Mouse (Mus musculus): ENCODE data around the gene Fat3. TPM values are rescaled to one million over a fixed set of nuclear protein-coding genes. Genes with fewer than 3 reads are reported as not detected.

Fat3 gene
- total RNA-seq, 2 experiments from 2014 or later, result not detected

- no peak for ATAC-seq (replicated peaks; ENCODE audit: poor library complexity)
These were observed 243.7 kb downstream of the Fat3 start for GRCm38 (mm10) chr9:16257241-16257840.

DNA sequence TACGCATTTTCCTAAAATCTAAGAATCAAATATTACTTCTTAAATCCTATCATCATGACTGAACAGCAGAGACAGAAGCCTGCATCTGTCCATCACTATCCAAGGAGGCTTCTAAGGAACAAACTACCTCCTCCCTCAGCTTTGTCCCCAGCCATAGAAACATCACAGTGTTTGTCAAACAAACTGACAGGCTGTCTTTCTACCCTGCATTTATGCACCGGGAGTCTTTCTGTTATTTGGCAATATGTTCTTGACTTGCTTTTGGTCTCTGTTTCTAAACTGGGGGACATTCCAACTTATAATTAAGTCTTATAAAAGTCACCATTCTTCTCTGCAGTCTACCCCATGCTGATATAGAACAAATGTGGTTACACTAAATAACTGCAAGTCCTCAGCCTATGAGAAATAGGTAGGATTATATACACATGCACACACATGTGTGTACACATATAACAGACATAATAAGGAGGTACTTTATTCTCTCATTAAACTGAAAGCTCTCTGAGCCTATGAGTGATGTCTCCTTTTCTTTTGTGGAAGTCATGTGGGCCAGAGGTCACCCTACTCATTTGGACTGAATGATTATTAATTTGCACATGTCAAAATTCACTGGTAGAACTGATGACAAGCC is 244.4 kb downstream of the Fat3 start:
- no peak for ATAC-seq (replicated peaks; ENCODE audit: poor library complexity)

DNA sequence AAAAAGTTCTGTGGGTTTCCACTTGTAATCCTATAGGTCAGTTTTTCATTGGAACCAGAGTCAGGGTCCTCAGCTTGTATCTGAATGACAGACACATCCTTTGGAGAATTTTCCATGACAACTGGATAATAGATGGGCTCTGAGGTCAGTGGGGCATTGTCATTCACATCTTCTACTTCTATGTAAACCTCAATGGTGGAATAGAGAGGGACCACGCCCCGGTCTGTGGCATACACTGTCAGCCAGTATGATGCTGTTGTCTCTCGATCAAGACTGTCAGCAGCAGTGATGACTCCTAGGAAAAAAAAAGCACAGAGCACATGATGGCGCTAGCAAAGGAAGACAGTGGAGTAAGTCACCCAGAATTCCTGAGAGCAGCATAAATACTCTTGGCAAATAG is 254.3 kb downstream of the Fat3 start:
- no peak for ATAC-seq (replicated peaks; ENCODE audit: poor library complexity)

DNA sequence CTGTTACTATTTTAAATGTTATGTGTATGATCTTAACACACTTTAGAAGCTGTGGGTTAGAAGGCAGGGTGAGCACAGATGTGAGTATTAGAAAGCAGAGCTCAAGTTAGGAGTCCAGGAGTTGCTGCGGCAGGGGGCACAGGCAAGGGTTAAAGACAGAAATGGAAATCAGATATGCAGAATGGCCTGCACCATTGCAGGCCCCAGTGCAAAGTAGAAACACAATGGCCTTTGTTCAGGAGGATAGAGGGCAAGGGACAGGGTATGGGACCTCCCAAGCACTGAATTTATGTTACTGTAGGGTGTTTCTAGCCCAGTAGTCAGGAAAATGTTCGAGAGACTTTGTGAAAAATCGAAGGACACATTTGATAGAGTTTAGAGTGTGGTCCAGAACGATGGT is 269.5 kb downstream of the Fat3 start:
- ATAC-seq (replicated peaks; ENCODE audit: poor library complexity), result no peak

- ATAC-seq (replicated peaks; ENCODE audit: poor library complexity), result no peak
These were observed 272.2 kb downstream of the Fat3 start for GRCm38 (mm10) chr9:16228919-16229318.

DNA sequence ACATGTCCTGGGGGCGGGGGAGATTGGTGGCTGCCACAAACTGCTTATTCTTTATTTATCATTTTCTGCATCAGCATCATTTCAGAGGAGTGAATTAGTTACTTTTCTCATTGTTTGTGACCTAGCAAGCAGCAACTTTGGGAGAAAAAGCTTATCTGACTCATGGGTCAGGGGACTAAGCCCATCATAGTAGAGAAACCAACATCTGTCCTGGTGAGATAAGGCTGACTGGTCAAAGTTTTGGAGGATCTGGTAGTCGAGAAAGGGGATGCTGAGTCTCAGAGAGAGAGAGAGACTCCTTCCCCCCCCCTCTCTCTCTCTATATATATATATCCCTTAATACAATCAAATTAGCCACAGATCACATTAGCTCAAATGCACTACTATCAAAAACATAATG is 273.7 kb downstream of the Fat3 start:
- 0 out of 2 replicates have a peak, but pooled peaks have one; percentile 26 for ATAC-seq (replicated peaks; ENCODE audit: poor library complexity)

DNA sequence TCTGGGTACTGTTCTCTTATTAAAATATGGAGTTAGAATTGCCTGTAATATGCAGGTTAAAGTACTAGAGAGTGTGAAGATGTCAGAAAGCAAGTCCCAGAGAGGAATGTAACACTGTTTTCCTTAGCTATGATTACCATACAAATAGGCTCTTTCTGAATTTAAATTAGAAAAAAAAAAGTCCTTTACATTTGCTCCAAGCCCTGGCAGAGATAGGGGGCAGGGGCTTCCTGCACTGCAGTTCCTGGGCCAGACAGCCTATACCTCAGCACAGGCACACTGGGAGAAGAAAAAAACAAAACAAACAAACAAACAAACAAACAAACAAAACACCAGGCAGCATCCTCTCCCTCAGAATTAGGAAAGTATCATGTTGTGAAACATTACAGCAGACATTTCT is 274.5 kb downstream of the Fat3 start:
- no peak for ATAC-seq (replicated peaks; ENCODE audit: poor library complexity)

DNA sequence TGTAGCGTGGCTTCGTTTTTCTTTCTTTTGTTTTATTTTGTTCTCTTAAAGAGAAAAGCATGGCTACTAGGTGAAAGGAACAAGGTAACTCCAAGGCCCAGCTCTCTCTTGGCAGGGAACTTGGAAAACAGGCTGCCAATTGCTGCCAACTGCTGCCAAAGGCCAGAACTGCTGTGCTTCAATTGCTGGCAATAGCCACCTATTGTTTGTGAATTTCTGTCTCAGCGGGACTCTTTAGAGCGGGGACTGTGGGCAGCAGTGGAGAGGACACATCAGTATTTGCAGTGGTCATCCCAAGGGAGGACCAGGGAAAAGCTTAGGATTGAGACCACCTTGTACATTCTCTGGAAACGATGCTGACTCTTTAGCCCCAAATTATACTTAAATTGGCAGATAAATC is 279.2 kb downstream of the Fat3 start:
- no peak for ATAC-seq (replicated peaks; ENCODE audit: poor library complexity)

- ATAC-seq (replicated peaks; ENCODE audit: poor library complexity), result peak; percentile 62
These were observed 284.9 kb downstream of the Fat3 start for GRCm38 (mm10) chr9:16216235-16216634.

- ATAC-seq (replicated peaks; ENCODE audit: poor library complexity), result peak; percentile 83
These were observed 286.1 kb downstream of the Fat3 start for GRCm38 (mm10) chr9:16214731-16215681.

DNA sequence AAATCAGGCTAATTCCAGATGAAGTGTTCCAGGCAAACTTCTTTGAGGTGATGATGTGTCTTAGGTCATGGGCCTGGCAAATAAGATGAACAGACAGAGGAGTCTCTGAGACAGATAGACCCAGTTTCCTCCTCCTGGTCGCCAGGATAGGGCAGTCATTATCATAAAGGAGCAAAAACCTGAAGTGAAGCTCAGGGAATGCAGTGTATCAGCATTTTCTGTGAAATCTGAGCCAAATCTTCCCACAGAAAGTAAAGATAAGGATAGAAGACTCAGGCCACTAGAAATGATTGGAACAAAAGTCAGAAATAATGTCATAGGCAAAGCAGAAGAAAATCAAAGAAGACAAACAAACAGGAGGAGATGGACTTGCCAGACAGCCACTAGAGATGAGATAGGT is 287.8 kb downstream of the Fat3 start:
- ATAC-seq (replicated peaks; ENCODE audit: poor library complexity), result no peak

GRCm38 (mm10) chr9:16212628-16213027 is 288.5 kb downstream of the Fat3 start:
- no peak for ATAC-seq (replicated peaks; ENCODE audit: poor library complexity)

DNA sequence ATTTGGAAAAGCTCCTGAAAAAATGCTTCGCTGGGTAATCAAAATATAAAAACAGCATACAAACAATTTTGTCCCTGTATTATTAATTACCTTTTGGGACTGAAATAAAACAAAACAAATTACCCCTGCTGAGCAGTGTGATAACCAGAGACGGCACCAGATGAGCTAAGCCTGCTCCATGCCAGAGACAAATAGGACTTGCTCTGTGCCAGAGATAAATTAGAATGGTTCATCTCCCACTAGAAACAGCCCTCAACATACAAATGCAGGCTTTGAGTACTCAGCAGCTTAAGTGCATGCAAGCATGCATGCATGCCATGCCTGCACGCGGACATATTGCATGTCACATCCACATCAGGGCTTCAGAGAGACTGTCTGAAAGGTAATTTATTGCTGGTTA is 288.9 kb downstream of the Fat3 start:
- ATAC-seq (replicated peaks; ENCODE audit: poor library complexity), result no peak

- no peak for ATAC-seq (replicated peaks; ENCODE audit: poor library complexity)
These were observed 289.6 kb downstream of the Fat3 start for GRCm38 (mm10) chr9:16211468-16211867.

DNA sequence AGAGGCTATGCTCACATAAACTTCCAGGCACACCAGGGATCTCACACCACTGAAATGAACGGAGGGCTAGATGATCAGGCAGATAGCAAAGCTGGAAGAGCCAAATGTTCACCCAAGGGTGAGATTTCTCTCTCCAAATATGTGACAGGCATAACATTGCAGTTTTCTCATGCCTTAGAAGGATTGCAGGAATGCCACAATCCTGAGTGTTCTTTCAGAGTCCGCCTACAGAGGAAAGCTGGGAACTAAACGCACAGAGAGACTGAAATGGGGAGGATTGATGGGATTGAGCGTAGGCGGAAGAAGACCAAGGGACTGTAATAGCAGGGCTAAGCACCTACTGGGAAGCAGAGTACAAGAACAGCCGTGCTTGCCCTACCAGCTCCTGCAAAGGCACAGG is 298.8 kb downstream of the Fat3 start:
- no peak for ATAC-seq (replicated peaks; ENCODE audit: poor library complexity)

GRCm38 (mm10) chr9:16200948-16201347 is 300.1 kb downstream of the Fat3 start:
- ATAC-seq (replicated peaks; ENCODE audit: poor library complexity), result no peak

DNA sequence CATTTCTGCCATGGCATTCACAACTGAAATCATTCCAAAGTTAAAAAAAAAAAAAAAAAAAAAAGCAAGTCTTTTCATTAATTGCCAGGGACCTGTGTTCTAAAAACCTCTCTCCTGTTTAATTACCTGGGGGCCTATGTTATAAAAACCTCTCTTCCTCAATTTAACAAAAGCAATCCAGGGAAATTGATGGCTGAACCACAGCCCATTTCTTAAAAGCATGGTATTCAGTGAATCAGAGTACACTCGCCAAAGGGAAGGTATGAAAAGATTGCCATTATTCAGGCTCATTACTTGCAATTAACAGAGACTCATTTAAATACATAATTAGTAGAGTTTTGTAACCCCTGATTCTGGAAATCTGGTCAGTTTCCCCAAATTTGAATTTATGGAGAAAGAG is 314.6 kb downstream of the Fat3 start:
- ATAC-seq (replicated peaks; ENCODE audit: poor library complexity), result no peak

DNA sequence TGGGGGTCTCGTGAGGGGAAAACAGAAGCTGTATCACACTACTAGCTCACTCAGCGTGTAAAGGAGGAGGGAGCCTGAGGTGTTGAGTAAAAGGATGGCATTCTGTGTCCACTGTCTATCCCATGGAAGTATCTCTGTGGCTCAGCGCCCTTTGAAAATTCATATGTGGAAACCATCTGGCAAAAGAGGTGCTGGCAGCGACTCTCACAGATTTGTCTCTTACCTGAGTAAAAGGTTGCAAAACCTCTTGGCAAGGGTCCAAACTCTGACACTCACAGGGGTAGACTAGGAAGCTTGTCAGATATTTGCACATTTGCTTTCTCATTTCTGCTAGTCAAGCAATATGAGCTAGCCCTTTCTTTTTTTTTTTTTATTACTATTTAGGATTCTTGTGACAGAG is 331.8 kb downstream of the Fat3 start:
- no peak for ATAC-seq (replicated peaks; ENCODE audit: poor library complexity)

DNA sequence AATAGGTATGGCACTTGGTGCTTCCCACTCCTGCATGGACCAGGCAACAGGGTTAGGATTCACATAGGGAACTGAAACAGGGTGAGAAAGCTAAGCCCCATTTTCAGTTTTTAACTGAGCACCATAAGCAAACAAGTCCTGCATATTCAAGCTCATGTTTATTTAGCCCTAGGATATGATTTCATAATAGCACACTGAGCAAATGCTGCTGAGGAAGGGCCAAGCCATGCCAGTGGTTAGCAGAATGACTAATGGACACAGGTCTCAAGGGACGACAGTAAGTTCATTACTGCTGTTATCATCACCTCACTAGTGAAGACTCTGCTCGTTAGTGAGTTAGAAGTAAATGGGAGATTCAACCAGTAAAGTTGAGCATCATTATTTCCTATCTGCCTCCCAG is 333.0 kb downstream of the Fat3 start:
- no peak for ATAC-seq (replicated peaks; ENCODE audit: poor library complexity)

GRCm38 (mm10) chr9:16159366-16159765 is 341.7 kb downstream of the Fat3 start:
- no peak for ATAC-seq (replicated peaks; ENCODE audit: poor library complexity)

DNA sequence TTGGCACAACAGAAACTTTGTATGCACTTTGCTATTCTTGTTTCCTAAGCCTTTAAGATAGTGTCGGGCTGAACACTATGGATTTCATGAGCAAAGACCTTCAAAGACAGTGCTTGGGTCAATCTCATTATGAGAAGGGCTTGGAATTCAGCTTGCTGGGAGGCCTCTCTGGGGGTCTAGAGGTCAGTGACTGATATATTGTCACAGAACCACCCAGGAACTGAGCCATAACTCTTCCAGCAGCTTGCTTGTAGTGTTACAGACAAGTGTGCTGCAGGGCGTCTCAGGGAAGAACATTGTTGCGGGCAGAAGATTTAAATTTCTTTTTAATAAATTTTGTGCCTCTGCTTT is 347.5 kb downstream of the Fat3 start:
- ATAC-seq (replicated peaks; ENCODE audit: poor library complexity), result no peak
